ENCODE assay signal across 9 mouse cellular contexts in genomic region chr14:36937080-36937878, GRCm38 (mm10). TPM values are rescaled to one million over a fixed set of nuclear protein-coding genes. Genes with fewer than 3 reads are reported as not detected.
A peak's percentile ranks its signal among the peaks of the same experiment; 100 is the strongest.
DNase-seq lines count a peak whose midpoint lies in the region; ATAC-seq lines count a peak whose summit lies in the region.
"Had no signal": no experiment of that assay in that cellular context is flagged by ENCODE, and none has a peak within 500 bp of the region (broad histone marks: within the 10 kb centered on the region; RNA-seq: fewer than 3 reads in every experiment).

No protein-coding gene starts in this region.

- no peaks in the 10 kb centered on the region for H3K27me3 ChIP-seq in heart, embryonic 11.5 days (ENCODE audit: control insufficient read depth, insufficient read depth, low read length)
- H3K27me3 ChIP-seq: hindbrain, embryonic 15.5 days had no signal

- DNase-seq in heart, adult 18-20 months = peak; percentile 39 to 65
- DNase-seq in thymus, postnatal 0 days (ENCODE audit: low spot score) = peak; percentile 61
- DNase-seq in thymus, postnatal 36 days = no peak
- peak; percentile 75 for DNase-seq in embryo, embryonic 11 days
- peak; percentile 82 for DNase-seq in induced T-regulatory cell, adult 2 months (ENCODE audit: low read depth)
- DNase-seq in thymus, postnatal 14 days = peak; percentile 41

- H3K4me3 ChIP-seq in heart, embryonic 11.5 days (ENCODE audit: low read depth, low read length) = no peak overlapping the region
- H3K4me3 ChIP-seq: hindbrain, embryonic 15.5 days had no signal

- H3K4me2 ChIP-seq in heart, embryonic 11.5 days = no peak overlapping the region
- H3K4me2 ChIP-seq: hindbrain, embryonic 15.5 days had no signal

- 65% methylated on average over 7 of the region's 7 CpGs for WGBS in heart, embryonic 11.5 days (ENCODE audit: insufficient replicate concordance)

- no peaks in the 10 kb centered on the region for H3K4me1 ChIP-seq in heart, embryonic 11.5 days (ENCODE audit: control insufficient read depth, insufficient read depth, low read length)
- H3K4me1 ChIP-seq: hindbrain, embryonic 15.5 days had no signal

- no peak for ATAC-seq in heart, embryonic 11.5 days (replicated peaks; ENCODE audit: insufficient number of reproducible peaks, low FRiP score, low TSS enrichment)
- peak; percentile 88 for ATAC-seq in megakaryocyte progenitor cell, adult 5-6 weeks (replicated peaks; ENCODE audit: poor library complexity)

- H3K27ac ChIP-seq in heart, embryonic 11.5 days (ENCODE audit: low read depth, low read length) = no peak overlapping the region
- H3K27ac ChIP-seq: hindbrain, embryonic 15.5 days had no signal

- no peaks in the 10 kb centered on the region for H3K36me3 ChIP-seq in heart, embryonic 11.5 days (ENCODE audit: control insufficient read depth, insufficient read depth, low read length)

- H3K9ac ChIP-seq in heart, embryonic 11.5 days (ENCODE audit: low read depth, low read length) = no peak overlapping the region
- H3K9ac ChIP-seq: hindbrain, embryonic 15.5 days had no signal

- no peaks in the 10 kb centered on the region for H3K9me3 ChIP-seq in heart, embryonic 11.5 days (replicated peaks; ENCODE audit: control insufficient read depth, low read length)
- H3K9me3 ChIP-seq: hindbrain, embryonic 15.5 days had no signal

RNA-seq across cellular contexts. Expression of gene Ccser2, which starts 31.3 kb away (rescaled TPM):
- 100 to 1,000 TPM; 114 to 118 TPM for total RNA-seq in heart, adult 18-20 months (2021)
- polyA plus RNA-seq in heart, embryonic 11.5 days (2014; fragmentation: Nextera tagmentation; extraction: Ambion mirVana) = 36.0 and 39.0 TPM in 2 replicates
- polyA plus RNA-seq in thymus, postnatal 0 days (2015; fragmentation: Nextera tagmentation; extraction: Ambion mirVana) = 29.1 and 31.0 TPM in 2 replicates
- 9.6 and 10.4 TPM in 2 replicates for total RNA-seq in megakaryocyte progenitor cell, adult 5-6 weeks (2015)
- total RNA-seq in megakaryocyte progenitor cell, adult 5-6 weeks (2017) = 5.6 and 12.3 TPM in 2 replicates

Comparison
In these comparisons a context has a peak if more than half of its experiments do, and no peak if none do; other contexts are left out.
1. DNase-seq: peak in heart, adult 18-20 months (2 of 2), thymus, postnatal 0 days (single experiment), embryo, embryonic 11 days (single experiment), induced T-regulatory cell, adult 2 months (single experiment) and thymus, postnatal 14 days (single experiment); none in thymus, postnatal 36 days (0 of 2).
2. RNA of gene Ccser2, which starts 31.3 kb away (total RNA-seq): 114 to 118 TPM in heart, adult 18-20 months; 5.6 to 12.3 TPM in megakaryocyte progenitor cell, adult 5-6 weeks; every median in the first group is over 4 times any median in the second.